Mouse (Mus musculus) liver, adult (tissue): ENCODE results near the gene Vgll3.

Source experiments
- GATA4 ChIP-seq: IDR thresholded peaks from 2 replicates; pipeline ENCODE4 v1.6.1; 2014; ENCODE audit warnings: mild to moderate bottlenecking, low read length; ENCODE audit not compliant: insufficient replicate concordance

Vgll3 gene

GRCm38 (mm10) chr16:65814918-65815881 is at the start of gene Vgll3:
Vgll3 (plus strand) TSS chr16:65815257.
- TF ChIP-seq GATA4: no peak

GRCm38 (mm10) chr16:65765976-65766375 is 49.1 kb upstream of the Vgll3 start:
- no peak for TF ChIP-seq GATA4

GRCm38 (mm10) chr16:65785959-65786358 is 29.1 kb upstream of the Vgll3 start:
- no peak for TF ChIP-seq GATA4

DNA sequence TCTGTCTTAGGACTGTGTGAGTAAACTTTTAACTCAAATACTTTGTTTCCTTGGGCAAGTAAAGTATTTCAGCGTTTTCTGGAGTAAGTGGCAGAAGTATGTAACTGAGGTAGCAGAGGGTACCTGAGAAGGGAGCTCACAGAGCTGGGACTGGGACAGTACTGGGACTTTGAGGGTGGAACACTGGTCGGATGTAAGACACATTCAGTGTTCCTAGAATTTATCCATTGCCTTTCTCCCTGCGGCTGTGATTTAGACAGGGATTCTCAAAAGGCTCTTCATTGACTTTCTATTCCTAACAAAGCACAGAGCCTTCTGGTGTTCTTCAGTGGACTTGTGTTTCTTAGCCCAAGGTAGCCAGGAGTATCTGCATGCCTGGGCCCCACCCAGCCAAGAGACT is 1.0 kb downstream of the Vgll3 start:
- no peak for TF ChIP-seq GATA4

GRCm38 (mm10) chr16:65818779-65819178 is 3.7 kb downstream of the Vgll3 start:
- TF ChIP-seq GATA4: no peak

DNA sequence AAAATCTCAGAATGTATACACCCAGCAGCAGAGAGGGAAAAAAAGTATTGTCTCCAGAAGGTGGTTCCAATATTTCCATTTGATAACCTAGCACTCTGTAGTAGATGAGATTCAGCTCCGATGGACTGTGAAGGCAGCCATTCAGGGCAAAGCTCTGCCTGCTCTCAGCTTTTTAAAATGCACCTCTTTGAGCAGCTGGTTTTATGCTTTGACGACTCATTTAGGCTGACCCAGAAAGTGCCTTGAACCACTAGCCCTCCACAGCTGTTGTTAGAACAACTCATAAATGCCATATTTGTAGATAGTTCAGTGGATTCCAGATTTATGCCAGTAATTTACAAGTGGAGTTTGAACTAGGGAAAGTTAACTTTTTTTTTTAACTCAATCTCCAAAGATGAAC is 5.7 kb downstream of the Vgll3 start:
- no peak for TF ChIP-seq GATA4

GRCm38 (mm10) chr16:65823721-65824120 is 8.7 kb downstream of the Vgll3 start:
- TF ChIP-seq GATA4: no peak

- TF ChIP-seq GATA4: no peak
Observed at GRCm38 (mm10) chr16:65828141-65828565, 13.1 kb downstream of the Vgll3 start.

DNA sequence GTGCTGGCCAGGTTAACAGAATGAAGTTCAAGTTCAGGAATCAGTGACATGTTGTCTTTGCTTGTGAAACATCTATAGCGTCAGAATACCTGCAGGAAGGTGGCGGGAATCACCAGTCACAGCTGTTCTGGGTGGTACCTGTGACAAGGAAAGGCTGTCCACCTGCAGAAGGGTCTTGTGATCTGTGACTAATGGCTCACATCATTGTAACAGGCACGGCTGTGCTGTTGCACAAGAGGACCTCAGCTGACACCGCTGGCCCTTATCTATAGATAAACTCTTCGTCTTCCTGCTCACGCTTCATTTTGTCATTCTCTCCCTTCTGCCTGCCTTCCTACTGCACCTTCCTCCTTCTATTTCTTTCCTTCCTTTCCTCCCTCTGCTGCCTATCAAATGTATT is 14.0 kb downstream of the Vgll3 start:
- no peak for TF ChIP-seq GATA4

GRCm38 (mm10) chr16:65834721-65835120 is 19.7 kb downstream of the Vgll3 start:
- TF ChIP-seq GATA4: no peak

DNA sequence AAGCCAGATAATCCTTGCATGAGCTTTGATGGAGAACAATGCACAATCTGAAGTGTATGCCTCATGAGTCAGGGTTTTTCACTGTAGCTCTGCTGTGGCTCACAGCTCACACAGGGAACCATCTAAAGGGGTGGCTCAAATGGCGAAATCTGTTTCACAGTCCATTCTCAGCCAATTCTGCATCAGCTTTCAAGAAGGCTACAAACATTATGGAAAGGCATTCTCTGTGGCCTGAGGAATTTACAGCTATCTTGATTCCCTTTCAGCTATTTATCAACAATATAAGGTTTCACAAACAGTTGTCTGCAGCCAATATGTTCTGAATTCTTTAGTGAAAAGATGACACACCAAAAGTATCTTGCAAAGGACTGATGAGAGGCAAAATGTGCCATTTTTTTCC is 35.1 kb downstream of the Vgll3 start:
- TF ChIP-seq GATA4: no peak

GRCm38 (mm10) chr16:65864471-65864870 is 49.4 kb downstream of the Vgll3 start:
- TF ChIP-seq GATA4: no peak

DNA sequence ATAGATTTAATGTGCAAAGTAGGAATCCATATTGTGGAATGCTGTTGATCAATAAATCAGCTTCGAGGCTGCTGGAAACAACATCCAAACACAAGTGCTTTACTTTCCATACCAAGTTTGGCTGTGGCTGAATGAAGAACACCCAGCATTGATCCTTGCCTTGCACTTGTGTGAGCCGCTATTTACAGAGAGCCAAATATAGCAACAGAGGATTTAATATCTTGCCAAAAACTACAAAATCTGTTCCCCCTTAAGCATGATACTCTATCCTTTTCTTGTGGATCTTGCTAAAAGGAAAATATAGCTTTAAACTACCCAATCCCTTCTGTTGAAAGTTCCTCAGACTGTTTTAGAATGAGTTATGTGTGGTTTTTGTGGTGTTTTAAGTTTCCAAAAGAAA is 52.9 kb downstream of the Vgll3 start:
- TF ChIP-seq GATA4: no peak

DNA sequence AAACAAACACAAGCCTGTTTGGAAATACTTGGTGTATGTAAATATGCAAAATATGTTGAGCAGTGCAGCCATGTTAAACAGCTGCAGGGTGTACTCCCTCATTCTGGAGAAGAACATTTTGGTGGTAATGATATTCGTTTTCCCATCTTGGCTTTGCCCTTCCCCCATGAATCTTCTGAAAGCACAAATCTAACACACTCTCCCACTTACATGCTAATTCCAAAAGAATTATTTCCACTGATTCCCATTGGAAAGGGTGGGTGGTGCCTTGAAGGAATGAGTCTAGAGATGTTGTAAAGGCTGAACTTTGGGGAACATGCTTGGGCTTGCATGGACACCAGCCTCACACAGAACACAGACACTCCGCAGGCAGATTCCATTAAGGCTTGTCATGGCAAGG is 53.9 kb downstream of the Vgll3 start:
- no peak for TF ChIP-seq GATA4

DNA sequence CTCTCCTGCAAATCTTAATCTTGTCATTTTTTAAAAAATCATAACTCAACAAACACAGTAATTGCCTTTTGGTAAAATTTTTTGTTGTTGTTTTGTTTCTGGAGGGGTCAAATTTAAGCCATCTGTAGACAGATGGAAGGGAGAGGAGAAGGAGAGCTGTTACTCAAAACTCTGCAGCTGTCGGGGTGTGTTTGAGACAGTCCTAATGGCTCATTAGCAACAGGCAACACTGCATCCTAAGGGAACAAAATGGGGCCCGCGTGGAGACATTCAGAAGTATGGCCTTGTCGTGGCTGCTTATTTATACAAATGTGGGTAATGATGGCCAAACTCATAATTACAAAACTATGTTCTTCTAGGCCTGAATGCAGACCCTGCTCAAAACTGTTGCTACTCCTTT is 73.9 kb downstream of the Vgll3 start:
- TF ChIP-seq GATA4: no peak
